Mouse (Mus musculus): ENCODE measurements around the gene Tnnt1. TPM values are rescaled to one million over a fixed set of nuclear protein-coding genes. Genes with fewer than 3 reads are reported as not detected.

Tnnt1 gene
- polyA plus RNA-seq, 1 experiment from 2014 or later: 229 TPM

Other genes starting within 250 kb of the Tnnt1 start
- gene Ncr1, start 178.7 kb downstream of the Tnnt1 start, polyA plus RNA-seq (2015; fragmentation: Nextera tagmentation; extraction: Ambion mirVana): not detected in 2 replicates
- 0.12 TPM in 1 of 2 replicates, not detected in the other for gene Gp6, start 118.6 kb downstream of the Tnnt1 start, polyA plus RNA-seq (2015; fragmentation: Nextera tagmentation; extraction: Ambion mirVana)
- 25.4 and 25.6 TPM in 2 replicates for gene Rdh13, start 70.7 kb downstream of the Tnnt1 start, polyA plus RNA-seq (2015; fragmentation: Nextera tagmentation; extraction: Ambion mirVana)
- gene Eps8l1, start 55.7 kb downstream of the Tnnt1 start, polyA plus RNA-seq (2015; fragmentation: Nextera tagmentation; extraction: Ambion mirVana): 11.4 and 13.4 TPM in 2 replicates
- 35.9 and 46.8 TPM in 2 replicates for gene Ppp1r12c, start 14.7 kb downstream of the Tnnt1 start, polyA plus RNA-seq (2015; fragmentation: Nextera tagmentation; extraction: Ambion mirVana)
- gene Tnni3, start 7.8 kb upstream of the Tnnt1 start, polyA plus RNA-seq (2015; fragmentation: Nextera tagmentation; extraction: Ambion mirVana): 4.7 and 5.2 TPM in 2 replicates
- 1.8 and 3.0 TPM in 2 replicates for gene Dnaaf3, start 16.1 kb upstream of the Tnnt1 start, polyA plus RNA-seq (2015; fragmentation: Nextera tagmentation; extraction: Ambion mirVana)
- gene Syt5, start 31.2 kb upstream of the Tnnt1 start, polyA plus RNA-seq (2015; fragmentation: Nextera tagmentation; extraction: Ambion mirVana): 3.8 and 4.7 TPM in 2 replicates
- not detected in 2 replicates for gene Ptprh, start 87.7 kb upstream of the Tnnt1 start, polyA plus RNA-seq (2015; fragmentation: Nextera tagmentation; extraction: Ambion mirVana)
- gene Tmem86b, start 115.0 kb upstream of the Tnnt1 start, polyA plus RNA-seq (2015; fragmentation: Nextera tagmentation; extraction: Ambion mirVana): 0.52 and 0.99 TPM in 2 replicates
- gene Ppp6r1, start 142.6 kb upstream of the Tnnt1 start, polyA plus RNA-seq (2015; fragmentation: Nextera tagmentation; extraction: Ambion mirVana): 6.4 and 7.0 TPM in 2 replicates
- 81.3 and 85.8 TPM in 2 replicates for gene Hspbp1, start 168.7 kb upstream of the Tnnt1 start, polyA plus RNA-seq (2015; fragmentation: Nextera tagmentation; extraction: Ambion mirVana)
- 1.00 and 1.2 TPM in 2 replicates for gene Brsk1, start 174.2 kb upstream of the Tnnt1 start, polyA plus RNA-seq (2015; fragmentation: Nextera tagmentation; extraction: Ambion mirVana)
- gene Tmem150b, start 208.9 kb upstream of the Tnnt1 start, polyA plus RNA-seq (2015; fragmentation: Nextera tagmentation; extraction: Ambion mirVana): 0.22 and 0.29 TPM in 2 replicates
- 46.2 and 50.0 TPM in 2 replicates for gene Kmt5c, start 223.7 kb upstream of the Tnnt1 start, polyA plus RNA-seq (2015; fragmentation: Nextera tagmentation; extraction: Ambion mirVana)
- 44.4 and 51.0 TPM in 2 replicates for gene Cox6b2, start 236.7 kb upstream of the Tnnt1 start, polyA plus RNA-seq (2015; fragmentation: Nextera tagmentation; extraction: Ambion mirVana)